Mouse (Mus musculus) embryonic facial prominence, embryonic 10.5 days (tissue): ENCODE data around the gene Il2rg. TPM values are rescaled to one million over a fixed set of nuclear protein-coding genes. Genes with fewer than 3 reads are reported as not detected.

Experiments
- DNase-seq: peaks from one replicate; pipeline ENCODE4 v3.0.0-alpha.2; 2017; ENCODE audit warnings: low spot score
- H3K27ac ChIP-seq: fragments of 300-500 bp; sonication (generic); replicated peaks from 2 replicates; pipeline ENCODE4 v1.5.1; 2016; ENCODE audit warnings: mild to moderate bottlenecking
- H3K27me3 ChIP-seq: fragments of 300-500 bp; sonication (generic); replicated peaks from 2 replicates; pipeline ENCODE4 v1.6.1; 2016; ENCODE audit warnings: low read depth, mild to moderate bottlenecking; ENCODE audit not compliant: poor library complexity, severe bottlenecking
- H3K36me3 ChIP-seq: fragments of 300-500 bp; sonication (generic); replicated peaks from 2 replicates; pipeline ENCODE4 v1.6.1; 2016; ENCODE audit warnings: mild to moderate bottlenecking, moderate library complexity
- H3K4me1 ChIP-seq: fragments of 300-500 bp; sonication (generic); 2 replicates; pipeline ENCODE4 v1.6.1; 2016
- H3K4me3 ChIP-seq: fragments of 300-500 bp; sonication (generic); 2 replicates; pipeline ENCODE4 v1.5.1; 2016; ENCODE audit warnings: mild to moderate bottlenecking, moderate library complexity
- H3K9me3 ChIP-seq: fragments of 300-500 bp; sonication (generic); 2 replicates; pipeline ENCODE4 v1.6.1; 2016; ENCODE audit warnings: mild to moderate bottlenecking
- WGBS: fragments of 180-500 bp; shearing (Covaris S2); methylation state at CpG from one replicate; pipeline ENCODE4 v1.1.7; 2016; 5-methylcytosine and 5-hydroxymethylcytosine counted together
- polyA plus RNA-seq: library from polyadenylated mRNA; unstranded; fragments of >200 nt; fragmentation: Nextera tagmentation; extraction: Ambion mirVana; gene quantifications from 2 replicates; pipeline ENCODE4 v1.2.1, GENCODE M21; 2016

Gene Il2rg
- 3.2 and 3.3 TPM in 2 replicates for polyA plus RNA-seq

DNA sequence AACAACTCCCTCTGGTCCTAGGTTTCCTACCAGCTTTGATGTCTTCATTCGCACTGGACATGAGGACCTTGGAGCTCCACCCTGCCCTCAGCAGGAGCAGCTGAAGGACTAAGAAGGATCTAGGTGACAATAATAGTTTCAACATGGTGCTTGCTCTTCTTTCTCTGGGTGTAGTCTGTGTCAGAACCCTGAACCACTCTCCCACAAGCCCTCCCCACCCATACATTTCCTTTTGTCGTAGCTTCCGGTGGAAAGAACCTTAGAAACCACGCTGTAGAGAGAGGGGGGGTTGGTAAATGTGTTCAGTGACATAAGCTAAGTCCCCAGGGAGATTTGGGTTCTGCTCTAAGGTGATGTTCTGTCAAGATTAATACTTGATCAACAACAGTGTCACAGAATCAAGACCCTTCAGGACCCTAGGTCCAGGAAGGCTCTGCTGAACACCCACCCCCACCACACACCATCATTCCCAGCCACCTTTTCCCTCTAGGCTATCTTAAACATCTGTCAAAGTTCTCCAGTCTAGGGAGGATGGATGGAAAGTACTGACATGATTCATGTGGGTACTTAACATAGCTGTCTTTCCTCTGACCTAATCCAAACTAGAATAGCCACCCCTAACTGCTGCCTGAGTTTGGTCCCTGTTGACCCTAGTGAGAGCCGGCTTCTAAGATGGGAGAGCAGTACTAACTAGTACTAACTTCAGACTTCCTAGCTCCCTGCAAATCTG, at the start of gene Il2rg:
Gene Il2rg, minus strand, starts transcription at position 231 of the 730 bp plus-strand sequence.
- Histone ChIP-seq H3K4me3 (no peak within 1 kb of the TSS), H3K9me3 (no peaks in the 10 kb centered on the region), H3K4me1 (peaks cover 20% of the 10 kb centered on the region), H3K27ac (no peak within 1 kb of the TSS), H3K27me3 (peaks cover 67% of the 10 kb centered on the region), H3K36me3 (no peaks in the 10 kb centered on the region)
- WGBS: 76% methylated on average over 5 of the region's 5 CpGs
- no peak for DNase-seq

DNA sequence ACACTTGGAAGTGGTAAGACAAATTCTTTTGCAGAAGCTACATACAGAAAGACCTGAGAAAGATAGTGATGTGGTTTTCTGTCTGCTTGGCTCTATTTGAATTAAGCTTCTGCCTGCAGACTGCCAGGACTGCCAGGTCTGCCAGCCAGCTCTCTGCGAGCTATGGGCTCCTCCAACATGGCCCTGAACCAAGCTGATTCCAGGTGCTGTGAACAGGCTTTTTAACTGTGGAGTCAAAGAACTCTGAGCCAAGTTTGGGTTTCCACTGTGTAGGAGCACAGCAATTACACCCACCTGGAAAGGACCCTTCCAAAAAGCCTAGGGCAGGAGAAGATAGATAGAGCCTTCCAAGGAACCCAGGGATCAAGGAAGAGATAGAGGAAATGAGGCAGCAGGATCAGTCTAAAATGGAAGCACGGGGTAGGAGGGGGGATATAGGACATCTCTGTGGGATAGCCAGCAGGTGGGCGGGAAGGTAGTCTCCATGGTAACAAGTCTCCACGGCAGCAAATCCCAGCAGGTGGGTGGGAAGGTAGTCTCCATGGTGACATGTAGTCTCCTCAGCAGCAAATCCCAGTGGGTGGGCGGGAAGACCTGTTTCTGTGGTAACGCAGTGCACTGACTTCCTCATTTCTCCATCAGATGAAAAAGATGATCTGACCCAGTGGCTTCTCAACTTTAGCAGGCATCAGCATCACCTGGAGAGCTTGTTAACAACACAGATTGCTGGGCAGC, 45.7 kb upstream of the Il2rg start:
- Histone ChIP-seq H3K4me3 (no peak overlapping the region), H3K27ac (no peak overlapping the region), H3K9me3 (no peaks in the 10 kb centered on the region), H3K36me3 (peaks cover 5% of the 10 kb centered on the region; the same call in 1 of the 2 replicates), H3K4me1 (no peaks in the 10 kb centered on the region), H3K27me3 (peaks cover 95% of the 10 kb centered on the region)
- peak; percentile 15 for DNase-seq
- WGBS: 47% methylated on average over 6 of the region's 6 CpGs

GRCm38 (mm10) chrX:101309299-101309698, 41.2 kb upstream of the Il2rg start:
- WGBS: 93% methylated on average over 5 of the region's 5 CpGs

DNA sequence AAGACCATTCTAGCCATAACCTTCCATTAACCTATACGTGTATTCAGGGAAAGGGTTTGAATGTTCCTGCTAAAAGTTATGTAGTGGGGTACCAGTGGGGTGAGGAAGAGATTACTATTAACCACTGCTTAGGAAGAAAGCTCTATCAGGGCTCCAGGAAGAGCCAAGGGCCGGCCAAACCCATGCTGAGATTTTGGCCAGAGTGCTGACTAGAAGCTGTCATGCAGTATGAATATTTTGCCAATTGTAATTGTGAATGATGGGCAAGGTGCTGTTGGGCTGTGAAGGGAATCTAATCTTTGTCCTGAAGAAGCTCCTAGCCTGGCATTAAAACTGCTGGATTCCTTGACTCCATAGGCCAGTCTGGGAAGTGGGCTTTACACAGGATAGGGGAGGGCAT, 36.6 kb upstream of the Il2rg start:
- no peak overlapping the region for H3K27ac ChIP-seq
- H3K4me3 ChIP-seq: no peak overlapping the region
- H3K27me3 ChIP-seq: peaks cover 100% of the 10 kb centered on the region
- H3K4me1 ChIP-seq: peaks cover 38% of the 10 kb centered on the region
- 42% methylated on average over 2 of the region's 2 CpGs for WGBS
- no peaks in the 10 kb centered on the region for H3K36me3 ChIP-seq
- no peaks in the 10 kb centered on the region for H3K9me3 ChIP-seq
- DNase-seq: no peak

More at GRCm38 (mm10) chrX:101309299-101309698, 41.2 kb upstream of the Il2rg start:
- Histone ChIP-seq H3K27ac (no peak overlapping the region), H3K27me3 (peaks cover 98% of the 10 kb centered on the region), H3K4me3 (no peak overlapping the region), H3K9me3 (no peaks in the 10 kb centered on the region), H3K36me3 (no peaks in the 10 kb centered on the region), H3K4me1 (no peaks in the 10 kb centered on the region)
- no peak for DNase-seq

DNA sequence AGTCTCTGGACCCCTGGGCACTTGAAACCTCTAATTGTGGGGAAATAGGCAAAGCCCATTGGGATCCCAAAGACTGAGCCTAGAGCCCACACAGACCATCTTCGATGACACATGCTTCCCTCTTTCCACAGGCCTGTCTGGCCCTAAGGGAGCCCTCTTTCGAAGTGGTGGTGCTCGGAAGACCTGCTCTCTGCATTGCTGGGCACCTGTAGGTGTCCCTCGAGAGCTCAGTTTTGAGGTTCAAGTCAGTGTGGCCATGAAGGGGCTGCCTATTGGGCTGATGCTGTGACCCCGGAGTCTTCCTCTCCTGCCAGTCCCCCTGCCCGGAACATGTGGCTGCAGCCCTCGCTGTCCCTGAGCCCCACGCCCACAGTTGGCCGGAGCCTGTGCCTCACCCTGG, 33.6 kb upstream of the Il2rg start:
- Histone ChIP-seq H3K4me3 (no peak overlapping the region), H3K9me3 (no peaks in the 10 kb centered on the region), H3K27me3 (peaks cover 100% of the 10 kb centered on the region), H3K36me3 (peaks cover 14% of the 10 kb centered on the region), H3K4me1 (peaks cover 49% of the 10 kb centered on the region), H3K27ac (no peak overlapping the region)
- WGBS: 80% methylated on average over 9 of the region's 9 CpGs
- no peak for DNase-seq

DNA sequence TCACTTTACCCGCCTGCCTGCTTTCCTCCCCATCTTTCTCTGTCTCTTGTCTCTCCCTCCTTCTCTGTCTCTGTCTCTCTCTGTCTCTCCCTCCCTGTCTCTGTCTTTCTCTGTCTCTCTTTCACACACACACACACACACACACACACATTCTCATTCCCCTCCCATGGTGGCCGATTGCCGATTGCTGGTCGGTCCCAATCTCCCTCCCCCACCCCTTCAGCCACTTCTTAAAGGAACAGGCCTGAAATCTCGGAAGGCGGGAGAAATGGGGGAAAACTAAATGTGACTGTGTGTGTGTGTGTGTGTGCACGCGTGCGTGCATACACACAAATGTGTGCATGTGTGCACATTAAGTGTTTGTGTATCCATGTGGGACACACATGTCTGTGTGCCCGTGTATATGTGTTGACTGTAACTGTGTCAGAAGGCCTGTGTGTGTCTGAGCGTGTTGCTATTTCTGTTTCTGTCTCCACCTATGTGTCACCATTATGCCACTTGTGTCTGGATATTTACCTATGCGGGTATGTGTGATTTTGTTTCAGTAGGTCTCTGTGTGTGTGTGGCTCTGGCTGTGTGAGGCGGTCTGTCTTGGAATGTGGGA, 32.5 kb upstream of the Il2rg start:
- Histone ChIP-seq H3K4me1 (peaks cover 49% of the 10 kb centered on the region), H3K4me3 (peak overlapping the region; percentile 53), H3K27me3 (peaks cover 99% of the 10 kb centered on the region), H3K36me3 (peaks cover 25% of the 10 kb centered on the region), H3K9me3 (no peaks in the 10 kb centered on the region), H3K27ac (peak overlapping the region; percentile 76)
- 33% methylated on average over 13 of the region's 13 CpGs for WGBS
- peak; percentile 65 for DNase-seq

- Histone ChIP-seq H3K9me3 (no peaks in the 10 kb centered on the region), H3K36me3 (peaks cover 33% of the 10 kb centered on the region), H3K4me1 (peaks cover 49% of the 10 kb centered on the region), H3K27ac (peak overlapping the region; percentile 76), H3K4me3 (peak overlapping the region; percentile 53), H3K27me3 (peaks cover 99% of the 10 kb centered on the region)
- WGBS: 17% methylated on average over 13 of the region's 13 CpGs
- DNase-seq: peak; percentile 60
Observed at GRCm38 (mm10) chrX:101299473-101300426, 31.7 kb upstream of the Il2rg start.

GRCm38 (mm10) chrX:101299055-101299454, 31.0 kb upstream of the Il2rg start, which contains the start of gene Nlgn3:
TSS of gene Nlgn3 (plus strand) at chrX:101299168.
- H3K4me1 ChIP-seq: peaks cover 47% of the 10 kb centered on the region
- peak within 1 kb of the TSS; percentile 76 for H3K27ac ChIP-seq
- no peaks in the 10 kb centered on the region for H3K9me3 ChIP-seq
- 26% methylated on average over 24 of the region's 24 CpGs for WGBS
- peaks cover 40% of the 10 kb centered on the region for H3K36me3 ChIP-seq
- peaks cover 99% of the 10 kb centered on the region for H3K27me3 ChIP-seq
- peak within 1 kb of the TSS; percentile 53 for H3K4me3 ChIP-seq
- peak; percentile 54 for DNase-seq

- H3K27me3 ChIP-seq: peaks cover 92% of the 10 kb centered on the region
- H3K9me3 ChIP-seq: no peaks in the 10 kb centered on the region
- peaks cover 98% of the 10 kb centered on the region for H3K36me3 ChIP-seq
- H3K27ac ChIP-seq: no peak overlapping the region
- H3K4me1 ChIP-seq: no peaks in the 10 kb centered on the region
- no peak overlapping the region for H3K4me3 ChIP-seq
- no peak for DNase-seq
- 91% methylated on average over 10 of the region's 10 CpGs for WGBS
Observed at GRCm38 (mm10) chrX:101290111-101290510, 22.1 kb upstream of the Il2rg start.

DNA sequence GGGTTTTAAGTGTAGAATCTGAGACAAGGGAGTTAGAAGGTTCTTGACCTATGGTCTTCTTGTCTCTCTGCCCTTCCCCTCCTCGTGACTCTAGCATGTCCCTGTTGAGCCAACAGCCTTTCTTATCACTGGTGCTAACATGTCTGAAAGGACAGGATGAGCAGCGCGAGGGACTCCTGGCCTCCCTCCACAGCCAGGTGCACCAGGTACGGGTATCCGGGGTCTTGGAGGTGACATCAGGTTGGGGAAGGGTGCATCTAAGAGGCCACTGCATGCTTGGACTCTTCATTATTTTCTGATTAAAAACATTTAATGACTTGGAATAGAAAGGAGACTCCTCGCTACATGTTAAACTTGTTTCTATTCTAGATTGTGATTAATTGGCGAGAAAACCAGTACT, 21.0 kb upstream of the Il2rg start:
- 93% methylated on average over 7 of the region's 7 CpGs for WGBS
- Histone ChIP-seq H3K4me3 (no peak overlapping the region), H3K36me3 (peaks cover 98% of the 10 kb centered on the region)

DNA sequence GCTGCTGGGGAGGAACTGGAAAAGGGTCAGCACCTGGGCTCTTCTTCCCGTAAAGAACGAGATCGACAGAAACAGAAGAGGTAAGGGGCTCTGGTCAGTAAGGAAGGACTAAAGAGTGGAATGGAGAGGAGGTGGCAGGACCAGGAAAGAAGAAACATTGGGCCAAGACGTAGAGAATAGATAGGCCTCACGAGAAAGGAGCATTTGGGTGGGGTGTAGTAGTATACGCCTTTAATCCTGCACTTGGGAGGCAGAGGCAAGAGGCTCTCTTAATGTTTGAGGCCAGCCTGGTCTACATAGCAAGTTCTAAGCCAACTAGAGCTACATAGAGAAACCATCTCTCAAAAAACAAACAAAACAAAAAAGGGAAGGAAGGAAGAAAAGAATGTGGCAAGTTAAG, 20.4 kb upstream of the Il2rg start:
- Histone ChIP-seq H3K4me3 (no peak overlapping the region), H3K9me3 (no peaks in the 10 kb centered on the region), H3K36me3 (peaks cover 98% of the 10 kb centered on the region), H3K4me1 (no peaks in the 10 kb centered on the region), H3K27ac (no peak overlapping the region), H3K27me3 (peaks cover 92% of the 10 kb centered on the region)
- no peak for DNase-seq
- WGBS: 92% methylated on average over 6 of the region's 6 CpGs

More for the DNA sequence above, 21.0 kb upstream of the Il2rg start:
- Histone ChIP-seq H3K27me3 (peaks cover 92% of the 10 kb centered on the region), H3K27ac (no peak overlapping the region), H3K4me1 (no peaks in the 10 kb centered on the region), H3K9me3 (no peaks in the 10 kb centered on the region)
- DNase-seq: no peak

- no peak for DNase-seq
- Histone ChIP-seq H3K36me3 (peaks cover 98% of the 10 kb centered on the region), H3K4me1 (no peaks in the 10 kb centered on the region), H3K27ac (no peak overlapping the region), H3K9me3 (no peaks in the 10 kb centered on the region), H3K27me3 (peaks cover 92% of the 10 kb centered on the region), H3K4me3 (no peak overlapping the region)
- 95% methylated on average over 3 of the region's 3 CpGs for WGBS
Observed at GRCm38 (mm10) chrX:101287543-101287942, 19.5 kb upstream of the Il2rg start.
